Mouse (Mus musculus): ENCODE measurements at regions not wholly inside any gene's neighbourhood (a gene's known extent, or its start where the extent isn't known, plus 50 kb on each side); places are given as distances from the start of the nearest gene placed in this dataset.

DNA sequence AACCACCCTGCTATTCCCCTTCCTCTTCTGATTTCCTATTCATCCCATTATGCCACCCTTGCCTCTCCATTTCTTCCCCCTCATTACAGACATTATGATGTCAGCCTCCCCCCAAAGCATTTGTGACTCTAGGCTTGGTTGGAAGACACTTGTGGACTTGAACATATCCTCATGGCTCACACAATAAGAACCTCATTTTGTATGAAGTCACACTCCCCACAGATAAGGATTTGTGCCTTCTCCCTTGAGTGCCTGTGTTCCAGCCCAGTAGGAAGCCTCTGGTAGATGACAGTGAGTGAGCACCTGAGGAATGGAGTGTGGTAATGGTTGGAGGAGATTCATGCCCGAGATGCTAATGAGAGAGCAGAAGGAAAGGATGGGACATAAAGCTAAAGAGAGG, 313.9 kb upstream of the Trib2 start:
- TF ChIP-seq POLR2A (IDR thresholded peaks at IDR 0.05; ENCODE audit: low read depth, low read length) = no peak
- TF ChIP-seq CTCF (IDR thresholded peaks at IDR 0.05; ENCODE audit: borderline replicate concordance, insufficient read depth, low read length) = no peak
- Histone ChIP-seq H3K4me3 (ENCODE audit: insufficient read depth, low read length) (no peak overlapping the region), H3K4me1 (ENCODE audit: control insufficient read depth, insufficient read depth, low read length) (no peaks in the 10 kb centered on the region), H3K27ac (ENCODE audit: insufficient read depth, low read length) (no peak overlapping the region)

DNA sequence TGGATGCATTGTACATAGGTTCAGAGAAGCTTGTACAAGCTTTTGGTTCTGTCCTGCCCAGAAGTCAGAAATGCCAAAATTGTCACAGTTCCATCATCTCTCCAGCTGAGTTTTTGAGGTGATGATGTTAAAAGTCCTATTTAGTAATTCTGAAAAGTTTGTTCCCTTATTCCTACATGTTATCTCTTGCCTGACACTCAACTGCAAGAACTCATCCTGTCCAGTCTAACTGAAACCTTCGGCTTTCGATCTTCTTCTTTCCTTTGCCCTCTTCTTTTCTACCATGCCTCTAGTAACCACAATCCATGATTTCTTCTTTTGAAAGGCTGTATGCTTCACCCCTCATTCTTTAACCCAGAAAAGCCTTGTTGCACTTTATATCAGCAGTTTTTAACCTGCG, 313.2 kb upstream of the Trib2 start:
- TF ChIP-seq POLR2A (IDR thresholded peaks at IDR 0.05; ENCODE audit: low read depth, low read length) (no peak), CTCF (IDR thresholded peaks at IDR 0.05; ENCODE audit: borderline replicate concordance, insufficient read depth, low read length) (no peak)
- H3K4me1 ChIP-seq (ENCODE audit: control insufficient read depth, insufficient read depth, low read length) = no peaks in the 10 kb centered on the region; the same call in 1 of the 2 replicates
- H3K4me3 ChIP-seq (ENCODE audit: insufficient read depth, low read length) = no peak overlapping the region
- H3K27ac ChIP-seq (ENCODE audit: insufficient read depth, low read length) = no peak overlapping the region

DNA sequence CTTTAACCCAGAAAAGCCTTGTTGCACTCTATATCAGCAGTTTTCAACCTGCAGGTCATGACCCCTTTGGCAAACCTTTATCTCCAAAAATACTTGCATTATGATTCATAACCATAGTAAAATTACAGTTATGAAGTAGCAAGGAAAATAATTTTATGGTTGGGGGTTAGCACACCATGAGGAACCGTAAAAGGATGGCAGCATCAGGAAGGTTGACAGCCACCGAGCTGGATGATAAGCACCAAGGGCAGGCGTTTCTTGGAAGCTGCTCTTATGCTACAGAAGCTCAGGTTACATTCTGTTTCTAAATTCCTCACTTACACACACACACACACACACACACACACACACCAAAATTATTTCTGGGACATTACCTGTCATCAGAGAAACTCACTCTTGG, 312.5 kb upstream of the Trib2 start:
- Histone ChIP-seq H3K4me3 (ENCODE audit: insufficient read depth, low read length) (no peak overlapping the region), H3K27ac (ENCODE audit: insufficient read depth, low read length) (no peak overlapping the region), H3K4me1 (ENCODE audit: control insufficient read depth, insufficient read depth, low read length) (no peaks in the 10 kb centered on the region; the same call in 1 of the 2 replicates)
- TF ChIP-seq CTCF (IDR thresholded peaks at IDR 0.05; ENCODE audit: borderline replicate concordance, insufficient read depth, low read length) = no peak
- TF ChIP-seq POLR2A (IDR thresholded peaks at IDR 0.05; ENCODE audit: low read depth, low read length) = no peak

DNA sequence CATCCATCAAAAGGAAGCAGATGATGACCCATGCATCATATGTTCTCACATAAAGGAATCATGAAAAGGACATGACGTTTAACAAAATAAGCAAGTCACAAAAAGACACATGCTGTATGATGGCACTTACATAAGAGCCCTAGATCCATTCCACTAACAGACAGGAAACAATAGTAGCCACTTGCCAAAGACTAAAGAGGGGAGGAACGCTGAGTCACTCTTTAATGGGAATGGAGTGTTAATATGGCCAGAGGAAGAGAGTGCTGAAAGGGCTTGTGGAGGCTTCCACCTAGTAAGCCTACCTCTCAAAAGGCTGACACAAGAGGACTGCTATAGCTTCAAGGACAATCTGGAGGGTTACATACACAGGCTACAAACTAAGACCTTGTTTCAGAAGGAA, 308.2 kb upstream of the Trib2 start:
- Histone ChIP-seq H3K27ac (ENCODE audit: insufficient read depth, low read length) (no peak overlapping the region), H3K4me3 (ENCODE audit: insufficient read depth, low read length) (no peak overlapping the region), H3K4me1 (ENCODE audit: control insufficient read depth, insufficient read depth, low read length) (no peaks in the 10 kb centered on the region; the same call in 1 of the 2 replicates)
- TF ChIP-seq CTCF (IDR thresholded peaks at IDR 0.05; ENCODE audit: borderline replicate concordance, insufficient read depth, low read length) = no peak
- no peak for TF ChIP-seq POLR2A (IDR thresholded peaks at IDR 0.05; ENCODE audit: low read depth, low read length)

DNA sequence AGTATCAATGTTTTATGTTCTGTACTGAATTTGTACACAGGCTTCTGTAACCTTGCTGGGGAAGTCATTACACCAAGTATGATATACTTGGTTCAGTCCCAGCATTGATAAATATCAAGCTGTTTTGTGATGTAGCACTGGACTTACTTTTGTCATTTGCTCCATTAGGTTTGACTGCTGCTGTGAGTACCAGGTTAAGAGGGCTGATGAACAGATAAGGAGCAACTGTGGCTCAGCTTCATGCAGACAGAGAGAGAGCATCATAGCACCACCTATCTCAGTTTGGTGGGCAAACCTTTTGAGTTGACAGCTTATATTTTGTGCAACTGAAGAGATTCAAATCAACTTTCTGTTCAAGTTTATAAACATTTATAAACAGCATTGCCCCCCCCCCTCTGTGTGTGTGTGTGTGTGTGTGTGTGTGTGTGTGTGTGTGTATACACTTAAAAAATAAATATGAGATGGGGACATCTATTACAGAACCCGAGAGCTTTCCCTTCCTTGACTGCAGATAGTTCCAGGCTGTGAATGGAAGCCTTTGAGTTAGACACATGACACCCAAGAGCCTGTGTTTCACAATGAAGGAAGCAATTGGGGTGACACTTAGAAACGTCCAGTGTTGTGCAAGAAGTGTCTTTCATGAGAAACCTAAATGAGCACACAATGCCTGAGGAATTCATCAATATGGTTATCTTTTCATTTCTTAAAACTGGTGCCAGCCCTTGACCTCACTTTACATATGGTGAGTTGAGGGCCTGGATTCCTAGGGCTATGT, 305.8 kb upstream of the Trib2 start:
- no peaks in the 10 kb centered on the region; the same call in 1 of the 2 replicates for H3K4me1 ChIP-seq (ENCODE audit: control insufficient read depth, insufficient read depth, low read length)
- H3K4me3 ChIP-seq (ENCODE audit: insufficient read depth, low read length) = no peak overlapping the region
- H3K27ac ChIP-seq (ENCODE audit: insufficient read depth, low read length) = no peak overlapping the region
- TF ChIP-seq POLR2A (IDR thresholded peaks at IDR 0.05; ENCODE audit: low read depth, low read length) (no peak), CTCF (IDR thresholded peaks at IDR 0.05; ENCODE audit: borderline replicate concordance, insufficient read depth, low read length) (no peak)

DNA sequence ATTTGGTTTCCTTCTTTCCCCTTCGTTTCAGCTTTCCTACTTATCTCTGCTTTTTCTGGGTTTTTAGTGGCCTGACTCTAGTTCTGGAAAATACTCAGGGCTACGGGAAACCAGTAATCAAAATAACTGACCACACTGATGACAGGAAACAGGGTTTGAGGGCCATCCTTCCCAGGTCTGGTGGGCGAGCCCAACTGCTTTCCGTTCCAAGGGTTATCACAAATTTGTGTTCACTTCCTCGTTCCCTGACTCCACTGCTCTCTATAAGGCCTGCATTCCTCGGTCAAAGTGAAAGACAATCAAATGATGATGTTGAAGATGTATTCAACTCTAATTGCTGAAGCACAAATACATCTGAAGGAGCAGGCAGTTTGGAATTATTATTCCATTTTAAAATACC, 305.1 kb upstream of the Trib2 start:
- no peak for TF ChIP-seq POLR2A (IDR thresholded peaks at IDR 0.05; ENCODE audit: low read depth, low read length)
- no peak for TF ChIP-seq CTCF (IDR thresholded peaks at IDR 0.05; ENCODE audit: borderline replicate concordance, insufficient read depth, low read length)
- Histone ChIP-seq H3K4me1 (ENCODE audit: control insufficient read depth, insufficient read depth, low read length) (no peaks in the 10 kb centered on the region; the same call in 1 of the 2 replicates), H3K27ac (ENCODE audit: insufficient read depth, low read length) (no peak overlapping the region), H3K4me3 (ENCODE audit: insufficient read depth, low read length) (no peak overlapping the region)

DNA sequence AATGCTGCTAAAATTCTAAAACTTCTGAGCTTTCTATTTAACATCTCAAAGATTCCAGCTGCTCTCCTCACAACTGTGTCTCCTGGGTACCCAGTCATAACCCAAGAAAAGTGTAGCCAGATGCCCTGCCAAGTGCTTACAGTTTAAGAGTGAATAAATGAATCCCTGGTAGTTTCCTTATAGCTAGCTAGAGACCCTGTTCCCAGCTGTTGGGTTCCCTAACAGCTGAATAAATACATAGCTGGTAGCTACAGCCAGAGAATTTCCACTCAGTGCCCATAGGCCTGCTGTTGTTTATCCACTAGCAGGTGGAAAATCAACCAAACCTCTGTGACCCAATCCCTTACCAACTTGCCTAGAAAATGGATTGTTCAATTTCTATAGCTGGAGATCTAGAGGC, 302.0 kb upstream of the Trib2 start:
- Histone ChIP-seq H3K27ac (ENCODE audit: insufficient read depth, low read length) (no peak overlapping the region), H3K4me1 (ENCODE audit: control insufficient read depth, insufficient read depth, low read length) (no peaks in the 10 kb centered on the region), H3K4me3 (ENCODE audit: insufficient read depth, low read length) (no peak overlapping the region)
- TF ChIP-seq CTCF (IDR thresholded peaks at IDR 0.05; ENCODE audit: borderline replicate concordance, insufficient read depth, low read length) = no peak
- no peak for TF ChIP-seq POLR2A (IDR thresholded peaks at IDR 0.05; ENCODE audit: low read depth, low read length)

DNA sequence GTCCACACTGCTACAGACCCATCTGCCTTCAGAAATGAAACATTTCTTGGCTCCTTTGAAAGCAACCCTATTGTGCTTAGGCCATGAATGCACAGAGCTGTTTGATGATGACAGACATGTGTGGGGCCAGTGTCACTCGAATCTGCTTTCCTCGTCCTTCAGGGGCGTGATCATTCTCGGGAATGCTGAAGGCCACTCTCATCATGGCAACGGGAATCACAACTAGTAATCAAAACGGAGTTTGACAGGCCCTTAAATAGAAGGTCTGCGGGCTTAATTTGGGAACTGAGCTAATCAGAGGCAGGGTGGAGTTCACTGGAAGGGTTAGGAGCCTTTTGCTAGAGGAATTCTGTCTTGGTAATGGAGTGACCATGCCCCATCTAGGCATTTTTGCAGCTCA, 290.2 kb upstream of the Trib2 start:
- H3K4me3 ChIP-seq (ENCODE audit: insufficient read depth, low read length) = no peak overlapping the region
- no peaks in the 10 kb centered on the region for H3K4me1 ChIP-seq (ENCODE audit: control insufficient read depth, insufficient read depth, low read length)
- no peak for TF ChIP-seq CTCF (IDR thresholded peaks at IDR 0.05; ENCODE audit: borderline replicate concordance, insufficient read depth, low read length)
- no peak for TF ChIP-seq POLR2A (IDR thresholded peaks at IDR 0.05; ENCODE audit: low read depth, low read length)
- no peak overlapping the region for H3K27ac ChIP-seq (ENCODE audit: insufficient read depth, low read length)

DNA sequence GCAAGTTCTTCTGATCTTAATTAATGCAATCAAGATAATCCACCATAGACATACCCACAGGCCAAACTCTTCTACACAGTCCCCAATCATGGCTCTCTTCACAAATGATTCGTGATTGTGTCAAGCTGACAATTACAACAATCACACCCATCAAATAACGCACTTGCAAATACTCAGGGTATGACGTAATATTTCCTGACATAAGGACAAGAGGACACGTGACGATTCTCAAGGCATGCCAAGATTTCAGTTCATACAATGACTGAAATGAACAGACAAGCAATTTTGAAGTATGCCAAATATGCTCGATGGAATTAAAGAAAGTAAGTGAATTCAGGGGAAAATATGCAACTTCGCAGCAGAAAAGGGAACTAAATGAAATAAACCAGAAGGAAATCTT, 282.1 kb upstream of the Trib2 start:
- no peak for TF ChIP-seq CTCF (IDR thresholded peaks at IDR 0.05; ENCODE audit: borderline replicate concordance, insufficient read depth, low read length)
- no peak for TF ChIP-seq POLR2A (IDR thresholded peaks at IDR 0.05; ENCODE audit: low read depth, low read length)
- Histone ChIP-seq H3K4me3 (ENCODE audit: insufficient read depth, low read length) (no peak overlapping the region), H3K27ac (ENCODE audit: insufficient read depth, low read length) (no peak overlapping the region), H3K4me1 (ENCODE audit: control insufficient read depth, insufficient read depth, low read length) (no peaks in the 10 kb centered on the region)

DNA sequence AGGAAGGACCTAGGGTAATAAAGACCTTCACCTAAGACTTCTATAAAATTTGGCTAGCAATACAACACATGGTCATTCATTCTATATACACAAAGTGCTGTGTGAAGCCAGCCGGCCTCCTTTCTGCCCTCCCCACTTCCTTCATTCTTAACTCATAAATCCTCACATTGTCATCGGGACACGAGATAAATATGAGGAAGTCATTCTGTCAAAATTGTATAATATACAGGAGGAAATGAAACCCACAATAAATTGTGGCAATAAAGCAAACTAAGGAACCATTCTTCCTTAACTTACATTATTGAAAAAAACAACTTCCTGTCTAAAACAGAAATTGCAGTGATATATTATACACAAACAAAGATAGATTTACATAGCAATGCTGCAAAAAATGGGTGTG, 275.9 kb upstream of the Trib2 start:
- H3K4me3 ChIP-seq (ENCODE audit: insufficient read depth, low read length) = no peak overlapping the region
- no peak for TF ChIP-seq POLR2A (IDR thresholded peaks at IDR 0.05; ENCODE audit: low read depth, low read length)
- TF ChIP-seq CTCF (IDR thresholded peaks at IDR 0.05; ENCODE audit: borderline replicate concordance, insufficient read depth, low read length) = no peak
- no peaks in the 10 kb centered on the region for H3K4me1 ChIP-seq (ENCODE audit: control insufficient read depth, insufficient read depth, low read length)
- H3K27ac ChIP-seq (ENCODE audit: insufficient read depth, low read length) = no peak overlapping the region
